Comparison of ENCODE assay signal across 14 mouse cellular contexts in the genomic region with DNA sequence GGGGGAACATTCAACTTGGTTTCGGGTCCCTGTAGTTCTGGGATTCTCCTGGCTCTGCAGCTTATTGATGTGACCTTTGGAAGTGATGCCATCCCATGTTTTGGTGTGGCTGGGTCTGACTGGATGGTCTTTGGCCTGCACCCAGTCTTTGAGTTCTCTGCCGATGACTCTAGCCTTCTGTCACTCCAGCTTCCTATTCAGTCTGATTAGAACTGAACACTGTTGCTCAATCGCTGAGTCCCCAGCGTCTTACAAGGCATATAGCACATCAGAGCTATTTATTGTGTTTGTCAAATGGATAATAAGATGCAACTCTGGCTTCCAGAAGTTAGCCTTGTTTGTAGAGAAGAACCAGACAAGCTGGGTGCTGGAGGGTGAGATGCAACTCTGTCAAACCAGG. TPM values are rescaled to one million over a fixed set of nuclear protein-coding genes. Genes with fewer than 3 reads are reported as not detected.
"Had no signal": no experiment of that assay in that cellular context is flagged by ENCODE, and none has a peak within 500 bp of the region (broad histone marks: within the 10 kb centered on the region; RNA-seq: fewer than 3 reads in every experiment).

No protein-coding gene starts in this region.

- H3K27ac ChIP-seq: kidney, postnatal 0 days; neural tube, embryonic 13.5 days had no signal

- H3K9me3 ChIP-seq: neural tube, embryonic 13.5 days had no signal

- H3K9ac ChIP-seq: neural tube, embryonic 13.5 days had no signal

- H3K36me3 ChIP-seq: neural tube, embryonic 13.5 days had no signal

- DNase-seq: kidney, adult 11 months; kidney, adult 9 months; kidney, postnatal 36 days; layer of hippocampus, adult 9-11 months; left cerebral cortex, postnatal 4 days; lung, postnatal 36 days; right cerebral cortex, postnatal 25 days; thymus, adult 2 months; thymus, postnatal 25 days had no signal

- ATAC-seq: midbrain, embryonic 16.5 days had no signal

- H3K27me3 ChIP-seq: neural tube, embryonic 13.5 days had no signal

- H3K4me2 ChIP-seq: liver, embryonic 11.5 days; midbrain, embryonic 11.5 days; neural tube, embryonic 13.5 days had no signal

- H3K4me3 ChIP-seq: neural tube, embryonic 13.5 days had no signal

RNA-seq across cellular contexts. Expression of a gene that starts 45.4 kb away (rescaled TPM):
- polyA plus RNA-seq: midbrain, embryonic 11.5 days; neural tube, embryonic 13.5 days had no signal
